Mouse (Mus musculus): ENCODE measurements around the gene Fam124a. TPM values are rescaled to one million over a fixed set of nuclear protein-coding genes. Genes with fewer than 3 reads are reported as not detected.

The Fam124a gene
- polyA plus RNA-seq, 2 experiments = 1.9 to 3.5 TPM

- Histone ChIP-seq H3K4me2 (replicated peaks; ENCODE audit: low read depth, low read length, severe bottlenecking) (no peak overlapping the region), H3K4me1 (ENCODE audit: control insufficient read depth, insufficient read depth, low read length) (no peaks in the 10 kb centered on the region), H3K4me3 (replicated peaks; ENCODE audit: low read length) (no peak overlapping the region), H3K36me3 (ENCODE audit: control insufficient read depth, insufficient read depth, low read length) (no peaks in the 10 kb centered on the region), H3K9me3 (ENCODE audit: control insufficient read depth, low read length) (no peaks in the 10 kb centered on the region), H3K9ac (ENCODE audit: low read depth, low read length, severe bottlenecking) (no peak overlapping the region), H3K27me3 (ENCODE audit: control insufficient read depth, insufficient read depth, low read length) (no peaks in the 10 kb centered on the region), H3K27ac (replicated peaks; ENCODE audit: low read depth, low read length) (no peak overlapping the region)
- no peak for TF ChIP-seq POLR2A (IDR thresholded peaks at IDR 0.05; ENCODE audit: borderline replicate concordance, extremely low read depth, insufficient read depth, insufficient read length)
- 27% methylated on average over 3 of the region's 3 CpGs for WGBS
- no peak for ATAC-seq (ENCODE audit: low FRiP score, low read depth)
- no peak for DNase-seq (ENCODE audit: low spot score)
Observed at GRCm38 (mm10) chr14:62585338-62585737, 29.8 kb downstream of the Fam124a start.

- Histone ChIP-seq H3K9ac (ENCODE audit: low read depth, low read length, severe bottlenecking) (no peak overlapping the region), H3K9me3 (ENCODE audit: control insufficient read depth, low read length) (no peaks in the 10 kb centered on the region), H3K4me2 (replicated peaks; ENCODE audit: low read depth, low read length, severe bottlenecking) (no peak overlapping the region), H3K36me3 (ENCODE audit: control insufficient read depth, insufficient read depth, low read length) (no peaks in the 10 kb centered on the region), H3K27ac (replicated peaks; ENCODE audit: low read depth, low read length) (no peak overlapping the region), H3K4me3 (replicated peaks; ENCODE audit: low read length) (no peak overlapping the region), H3K27me3 (ENCODE audit: control insufficient read depth, insufficient read depth, low read length) (no peaks in the 10 kb centered on the region), H3K4me1 (ENCODE audit: control insufficient read depth, insufficient read depth, low read length) (no peaks in the 10 kb centered on the region; the same call in 1 of the 2 replicates)
- DNase-seq (ENCODE audit: low spot score) = no peak
- TF ChIP-seq POLR2A (IDR thresholded peaks at IDR 0.05; ENCODE audit: borderline replicate concordance, extremely low read depth, insufficient read depth, insufficient read length) = no peak
- ATAC-seq (ENCODE audit: low FRiP score, low read depth) = no peak
- 53% methylated on average over 6 of the region's 6 CpGs for WGBS
Observed at GRCm38 (mm10) chr14:62600109-62600522, 44.6 kb downstream of the Fam124a start.

GRCm38 (mm10) chr14:62602271-62602670 is 46.7 kb downstream of the Fam124a start:
- no peak for TF ChIP-seq POLR2A (IDR thresholded peaks at IDR 0.05; ENCODE audit: borderline replicate concordance, extremely low read depth, insufficient read depth, insufficient read length)
- H3K4me2 ChIP-seq (replicated peaks; ENCODE audit: low read depth, low read length, severe bottlenecking) = no peak overlapping the region
- no peaks in the 10 kb centered on the region for H3K27me3 ChIP-seq (ENCODE audit: control insufficient read depth, insufficient read depth, low read length)
- H3K4me1 ChIP-seq (ENCODE audit: control insufficient read depth, insufficient read depth, low read length) = no peaks in the 10 kb centered on the region; the same call in 1 of the 2 replicates
- no peak overlapping the region for H3K27ac ChIP-seq (replicated peaks; ENCODE audit: low read depth, low read length)
- WGBS = 65% methylated on average over 1 of the region's 1 CpGs
- ATAC-seq (ENCODE audit: low FRiP score, low read depth) = no peak
- DNase-seq (ENCODE audit: low spot score) = peak; percentile 16
- H3K9ac ChIP-seq (ENCODE audit: low read depth, low read length, severe bottlenecking) = no peak overlapping the region
- H3K4me3 ChIP-seq (replicated peaks; ENCODE audit: low read length) = no peak overlapping the region
- no peaks in the 10 kb centered on the region for H3K36me3 ChIP-seq (ENCODE audit: control insufficient read depth, insufficient read depth, low read length)
- no peaks in the 10 kb centered on the region for H3K9me3 ChIP-seq (ENCODE audit: control insufficient read depth, low read length)

- H3K4me3 ChIP-seq (replicated peaks; ENCODE audit: low read length) = no peak overlapping the region
- TF ChIP-seq POLR2A (IDR thresholded peaks at IDR 0.05; ENCODE audit: borderline replicate concordance, extremely low read depth, insufficient read depth, insufficient read length) = no peak
- no peaks in the 10 kb centered on the region; the same call in 1 of the 2 replicates for H3K4me1 ChIP-seq (ENCODE audit: control insufficient read depth, insufficient read depth, low read length)
- no peaks in the 10 kb centered on the region for H3K36me3 ChIP-seq (ENCODE audit: control insufficient read depth, insufficient read depth, low read length)
- WGBS = 87% methylated on average over 1 of the region's 1 CpGs
- ATAC-seq (ENCODE audit: low FRiP score, low read depth) (no peak), DNase-seq (ENCODE audit: low spot score) (no peak)
- no peaks in the 10 kb centered on the region for H3K27me3 ChIP-seq (ENCODE audit: control insufficient read depth, insufficient read depth, low read length)
- H3K4me2 ChIP-seq (replicated peaks; ENCODE audit: low read depth, low read length, severe bottlenecking) = no peak overlapping the region
- no peaks in the 10 kb centered on the region for H3K9me3 ChIP-seq (ENCODE audit: control insufficient read depth, low read length)
- no peak overlapping the region for H3K27ac ChIP-seq (replicated peaks; ENCODE audit: low read depth, low read length)
- no peak overlapping the region for H3K9ac ChIP-seq (ENCODE audit: low read depth, low read length, severe bottlenecking)
Observed at GRCm38 (mm10) chr14:62602869-62603268, 47.3 kb downstream of the Fam124a start.

- DNase-seq (ENCODE audit: low spot score) (no peak), ATAC-seq (ENCODE audit: low FRiP score, low read depth) (no peak)
- H3K36me3 ChIP-seq (ENCODE audit: control insufficient read depth, insufficient read depth, low read length) = no peaks in the 10 kb centered on the region
Observed at GRCm38 (mm10) chr14:62607791-62608196, 52.3 kb downstream of the Fam124a start.

GRCm38 (mm10) chr14:62609904-62610303 is 54.4 kb downstream of the Fam124a start:
- Histone ChIP-seq H3K9ac (ENCODE audit: low read depth, low read length, severe bottlenecking) (no peak overlapping the region), H3K4me2 (replicated peaks; ENCODE audit: low read depth, low read length, severe bottlenecking) (no peak overlapping the region), H3K27me3 (ENCODE audit: control insufficient read depth, insufficient read depth, low read length) (no peaks in the 10 kb centered on the region), H3K36me3 (ENCODE audit: control insufficient read depth, insufficient read depth, low read length) (no peaks in the 10 kb centered on the region), H3K9me3 (ENCODE audit: control insufficient read depth, low read length) (no peaks in the 10 kb centered on the region), H3K27ac (replicated peaks; ENCODE audit: low read depth, low read length) (no peak overlapping the region), H3K4me1 (ENCODE audit: control insufficient read depth, insufficient read depth, low read length) (no peaks in the 10 kb centered on the region), H3K4me3 (replicated peaks; ENCODE audit: low read length) (no peak overlapping the region)
- TF ChIP-seq POLR2A (IDR thresholded peaks at IDR 0.05; ENCODE audit: borderline replicate concordance, extremely low read depth, insufficient read depth, insufficient read length) = no peak
- ATAC-seq (ENCODE audit: low FRiP score, low read depth) (no peak), DNase-seq (ENCODE audit: low spot score) (no peak)
- WGBS = 82% methylated on average over 3 of the region's 3 CpGs

More at GRCm38 (mm10) chr14:62607791-62608196, 52.3 kb downstream of the Fam124a start:
- Histone ChIP-seq H3K27me3 (ENCODE audit: control insufficient read depth, insufficient read depth, low read length) (no peaks in the 10 kb centered on the region), H3K4me1 (ENCODE audit: control insufficient read depth, insufficient read depth, low read length) (no peaks in the 10 kb centered on the region), H3K27ac (replicated peaks; ENCODE audit: low read depth, low read length) (no peak overlapping the region), H3K4me2 (replicated peaks; ENCODE audit: low read depth, low read length, severe bottlenecking) (no peak overlapping the region), H3K4me3 (replicated peaks; ENCODE audit: low read length) (no peak overlapping the region), H3K9ac (ENCODE audit: low read depth, low read length, severe bottlenecking) (no peak overlapping the region), H3K9me3 (ENCODE audit: control insufficient read depth, low read length) (no peaks in the 10 kb centered on the region)
- 70% methylated on average over 8 of the region's 8 CpGs for WGBS
- TF ChIP-seq POLR2A (IDR thresholded peaks at IDR 0.05; ENCODE audit: borderline replicate concordance, extremely low read depth, insufficient read depth, insufficient read length) = no peak
